Mouse (Mus musculus) intestine, postnatal 0 days (tissue): ENCODE results near the gene Ak5. TPM values are rescaled to one million over a fixed set of nuclear protein-coding genes. Genes with fewer than 3 reads are reported as not detected.
"Not testable (repeated sequence)": the region's sequence is repeated elsewhere in the genome, so short reads cannot be mapped to it uniquely, and the experiment has no call there.

Experiments
- ATAC-seq: fragments of 200-750 bp; cut with Nextera tagmentation; 2 replicates; pipeline ENCODE4 v1.8.0; 2017; ENCODE audit warnings: mild to moderate bottlenecking, moderate TSS enrichment, moderate library complexity
- H3K27ac ChIP-seq: fragments of 300-500 bp; sonication (generic); 2 replicates; pipeline ENCODE4 v1.5.1; 2014; ENCODE audit warnings: mild to moderate bottlenecking, low read depth, low read length, moderate library complexity
- H3K27me3 ChIP-seq: fragments of 300-500 bp; sonication (generic); replicated peaks from 2 replicates; pipeline ENCODE4 v1.6.1; 2014; ENCODE audit warnings: low read length, mixed read lengths; ENCODE audit not compliant: control insufficient read depth, insufficient read depth
- H3K36me3 ChIP-seq: fragments of 300-500 bp; sonication (generic); 2 replicates; pipeline ENCODE4 v1.6.1; 2014; ENCODE audit warnings: mild to moderate bottlenecking, moderate library complexity; ENCODE audit not compliant: control insufficient read depth, insufficient read depth
- H3K4me1 ChIP-seq: fragments of 300-500 bp; sonication (generic); replicated peaks from 2 replicates; pipeline ENCODE4 v1.6.1; 2014; ENCODE audit warnings: antibody characterized with exemption, low read length, mixed read lengths; ENCODE audit not compliant: control insufficient read depth, insufficient read depth
- H3K4me2 ChIP-seq: fragments of 300-500 bp; sonication (generic); replicated peaks from 2 replicates; pipeline ENCODE4 v1.6.1; 2014; ENCODE audit warnings: low read depth, mild to moderate bottlenecking, moderate library complexity
- H3K4me3 ChIP-seq: fragments of 300-500 bp; sonication (generic); 2 replicates; pipeline ENCODE4 v1.5.1; 2014; ENCODE audit warnings: low read depth, low read length
- H3K9ac ChIP-seq: fragments of 300-500 bp; sonication (generic); 2 replicates; pipeline ENCODE4 v1.6.1; 2014; ENCODE audit warnings: mild to moderate bottlenecking, low read depth, low read length
- H3K9me3 ChIP-seq: fragments of 300-500 bp; sonication (generic); 2 replicates; pipeline ENCODE4 v1.6.1; 2016; ENCODE audit warnings: mixed run types; ENCODE audit not compliant: control insufficient read depth
- CTCF ChIP-seq: sonication (generic); IDR thresholded peaks from 2 replicates; pipeline ENCODE4 v1.5.1; 2016; ENCODE audit warnings: low read depth, mild to moderate bottlenecking, control low read depth, antibody characterized with exemption, moderate library complexity
- WGBS: fragments of 180-500 bp; shearing (Covaris S2); extraction: QIAGEN DNeasy Blood & Tissue Kit; methylation state at CpG from one replicate; pipeline ENCODE4 v1.1.7; 2014; 5-methylcytosine and 5-hydroxymethylcytosine counted together
- polyA plus RNA-seq: library from polyadenylated mRNA; unstranded; fragments of >200 nt; fragmentation: Nextera tagmentation; extraction: Ambion mirVana; gene quantifications from 2 replicates; pipeline ENCODE4 v1.2.1, GENCODE M21; 2015

The Ak5 gene
- polyA plus RNA-seq, 1 experiment from 2014 or later, result 0.33 TPM

DNA sequence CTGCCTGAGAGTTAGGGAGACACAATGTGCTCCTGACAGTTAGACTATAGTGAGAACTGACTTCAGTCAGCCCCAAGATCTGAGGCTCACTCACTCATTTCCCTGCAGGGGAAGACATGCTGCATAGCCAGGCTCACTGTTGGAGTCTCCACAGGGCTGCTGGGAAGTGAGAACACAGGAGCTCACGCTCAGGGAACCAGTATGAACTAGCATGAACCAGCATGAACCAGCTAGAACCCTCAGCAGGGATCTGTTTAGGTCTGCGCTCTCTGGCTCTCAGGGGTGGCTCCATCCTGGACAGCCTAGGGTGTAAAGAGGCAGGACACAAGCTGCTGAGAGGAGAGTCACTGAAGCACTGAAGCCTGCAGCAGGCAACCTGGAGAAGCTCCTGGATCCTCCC lies 81.2 kb downstream of the Ak5 start:
- Histone ChIP-seq H3K27ac (no peak overlapping the region), H3K9ac (no peak overlapping the region), H3K4me3 (no peak overlapping the region), H3K4me1 (no peaks in the 10 kb centered on the region), H3K36me3 (no peaks in the 10 kb centered on the region), H3K27me3 (no peaks in the 10 kb centered on the region), H3K9me3 (no peaks in the 10 kb centered on the region), H3K4me2 (no peak overlapping the region)
- no peak for TF ChIP-seq CTCF
- no peak for ATAC-seq
- whole genome bisulfite sequencing, result 85% methylated on average over 2 of the region's 2 CpGs

DNA sequence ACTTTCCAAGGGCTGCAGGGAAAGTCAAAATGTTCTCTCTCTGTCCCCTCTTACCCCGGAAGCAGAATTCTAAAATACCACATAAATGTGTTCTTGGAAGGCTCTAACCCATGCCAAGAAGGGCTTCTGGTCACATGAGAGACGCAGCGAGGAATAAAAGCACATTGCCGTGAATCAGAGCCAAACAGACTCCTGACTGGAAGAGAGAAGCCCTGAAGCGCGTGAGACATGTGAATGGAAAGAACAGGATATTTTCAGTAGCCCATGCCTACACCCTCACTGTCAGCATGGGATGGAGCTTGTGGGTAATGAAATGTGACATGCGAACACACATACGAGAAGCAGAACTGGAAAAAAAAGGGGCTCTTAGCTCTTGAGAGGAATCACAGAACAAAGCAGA lies 82.0 kb downstream of the Ak5 start:
- no peak overlapping the region for H3K4me3 ChIP-seq
- H3K27me3 ChIP-seq, result no peaks in the 10 kb centered on the region
- H3K4me2 ChIP-seq, result no peak overlapping the region
- H3K9ac ChIP-seq, result no peak overlapping the region
- H3K9me3 ChIP-seq, result no peaks in the 10 kb centered on the region
- no peaks in the 10 kb centered on the region for H3K36me3 ChIP-seq
- WGBS, result 76% methylated on average over 8 of the region's 8 CpGs
- ATAC-seq, result no peak
- TF ChIP-seq CTCF, result no peak
- no peaks in the 10 kb centered on the region for H3K4me1 ChIP-seq
- H3K27ac ChIP-seq, result no peak overlapping the region

DNA sequence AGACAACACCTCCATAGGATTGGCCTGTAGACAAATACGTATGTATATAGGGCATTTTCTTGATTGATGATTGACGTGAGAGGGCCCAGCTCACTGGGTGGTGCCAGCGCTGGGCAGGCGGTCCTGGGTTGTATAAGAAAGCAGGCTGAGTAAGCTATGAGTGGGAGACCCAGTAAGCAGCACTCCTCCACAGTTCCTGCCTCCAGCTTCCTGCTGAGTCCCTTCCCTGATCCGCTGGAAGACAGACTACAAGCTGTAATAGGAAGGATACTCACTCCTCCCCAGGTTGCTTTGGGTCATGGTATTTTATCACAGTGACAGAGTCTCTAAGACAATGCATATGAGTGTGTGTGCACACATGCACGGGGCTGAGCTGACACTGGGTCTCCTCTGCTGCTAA lies 82.6 kb downstream of the Ak5 start:
- no peak for ATAC-seq
- Histone ChIP-seq H3K27me3 (no peaks in the 10 kb centered on the region), H3K9me3 (no peaks in the 10 kb centered on the region), H3K4me1 (no peaks in the 10 kb centered on the region), H3K4me2 (no peak overlapping the region), H3K9ac (no peak overlapping the region), H3K27ac (no peak overlapping the region), H3K36me3 (no peaks in the 10 kb centered on the region), H3K4me3 (no peak overlapping the region)
- no peak for TF ChIP-seq CTCF
- 82% methylated on average over 6 of the region's 6 CpGs for WGBS

DNA sequence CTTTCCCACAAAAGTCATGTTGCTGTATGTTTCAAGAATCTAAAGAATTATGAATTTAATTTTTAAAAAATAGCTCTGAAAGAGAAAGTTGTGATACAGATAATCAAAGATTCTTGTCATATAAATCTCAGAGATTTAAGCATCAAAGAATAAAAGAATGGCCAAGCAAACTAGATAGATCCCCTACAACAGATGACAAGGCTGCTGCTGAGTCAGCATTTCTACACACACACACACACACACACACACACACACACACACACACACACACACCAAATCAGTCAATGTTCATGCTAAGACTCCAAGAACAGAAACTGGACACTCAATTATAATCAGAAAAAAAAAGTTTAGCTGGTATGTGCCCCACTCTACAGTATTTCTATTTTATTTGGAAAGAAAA lies 85.1 kb downstream of the Ak5 start:
- Histone ChIP-seq H3K36me3 (no peaks in the 10 kb centered on the region), H3K9ac (no peak overlapping the region), H3K4me3 (no peak overlapping the region), H3K9me3 (no peaks in the 10 kb centered on the region), H3K4me2 (no peak overlapping the region), H3K27ac (no peak overlapping the region), H3K27me3 (no peaks in the 10 kb centered on the region), H3K4me1 (no peaks in the 10 kb centered on the region)
- ATAC-seq, result no peak
- TF ChIP-seq CTCF, result no peak

DNA sequence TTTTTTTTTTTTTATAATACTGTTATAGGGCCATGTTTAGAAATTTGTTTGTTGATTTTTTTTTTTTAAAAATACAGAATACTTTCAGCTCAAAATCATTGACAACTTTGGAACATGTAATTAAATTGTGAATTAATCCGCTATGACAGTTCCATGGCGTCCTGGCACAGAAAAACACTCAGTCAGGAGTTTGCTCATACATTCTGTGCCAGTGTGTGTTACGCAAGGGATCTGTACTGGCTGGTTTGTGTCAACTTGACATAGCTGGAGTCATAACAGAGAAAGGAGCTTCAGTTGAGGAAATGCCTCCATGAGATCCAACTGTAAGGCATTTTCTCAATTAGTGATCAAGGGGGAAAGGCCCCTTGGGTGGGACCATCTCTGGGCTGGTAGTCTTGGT lies 86.3 kb downstream of the Ak5 start:
- not testable (repeated sequence) for H3K9me3 ChIP-seq, ATAC-seq, H3K36me3 ChIP-seq, H3K9ac ChIP-seq, H3K27me3 ChIP-seq, H3K4me3 ChIP-seq, H3K4me2 ChIP-seq, H3K27ac ChIP-seq, H3K4me1 ChIP-seq
- WGBS, result 83% methylated on average over 3 of the region's 3 CpGs

GRCm38 (mm10) chr3:152579984-152580591 lies 88.1 kb downstream of the Ak5 start:
- H3K36me3 ChIP-seq, result no peaks in the 10 kb centered on the region
- H3K4me3 ChIP-seq, result no peak overlapping the region
- TF ChIP-seq CTCF, result no peak
- no peaks in the 10 kb centered on the region for H3K9me3 ChIP-seq
- H3K4me1 ChIP-seq, result no peaks in the 10 kb centered on the region
- WGBS, result 64% methylated on average over 10 of the region's 10 CpGs
- no peak overlapping the region for H3K9ac ChIP-seq
- H3K27ac ChIP-seq, result no peak overlapping the region
- ATAC-seq, result no peak
- H3K27me3 ChIP-seq, result no peaks in the 10 kb centered on the region
- H3K4me2 ChIP-seq, result no peak overlapping the region
